Mouse (Mus musculus) G1E (cell line): Measurements from ENCODE around the gene Il2rg.

Source experiments
- CTCF ChIP-seq: IDR thresholded peaks from 2 replicates; pipeline ENCODE4 v1.5.1; 2012; ENCODE audit warnings: low read depth, low read length, inconsistent platforms, mixed read lengths
- GATA1 ChIP-seq: IDR thresholded peaks from 2 replicates; pipeline ENCODE4 v1.6.1; 2012; ENCODE audit warnings: borderline replicate concordance, low read length, inconsistent platforms, mixed read lengths
- GATA2 ChIP-seq: IDR thresholded peaks from 2 replicates; pipeline ENCODE4 v1.6.1; 2012; ENCODE audit warnings: low read depth, low read length, inconsistent platforms, borderline replicate concordance

GRCm38 (mm10) chrX:101273410-101273809 lies 5.4 kb upstream of the Il2rg start:
- TF ChIP-seq CTCF (no peak), GATA1 (no peak), GATA2 (no peak)
